Mouse (Mus musculus) megakaryocyte, embryonic 14.5 days (primary cell): ENCODE measurements around the gene Traf4. TPM values are rescaled to one million over a fixed set of nuclear protein-coding genes. Genes with fewer than 3 reads are reported as not detected.
A peak's percentile ranks its signal among the peaks of the same experiment; 100 is the strongest.

ENCODE experiments used
- H3K27me3 ChIP-seq: replicated peaks from 2 replicates; pipeline ENCODE3; 2012; ENCODE audit warnings: inconsistent platforms
- H3K36me3 ChIP-seq: replicated peaks from 2 replicates; pipeline ENCODE3; 2012; ENCODE audit warnings: low read length, inconsistent platforms, mixed read lengths
- H3K4me1 ChIP-seq: 2 replicates; pipeline ENCODE4 v1.6.1; 2012; ENCODE audit warnings: inconsistent platforms
- H3K4me3 ChIP-seq: replicated peaks from 2 replicates; pipeline ENCODE3; 2012; ENCODE audit warnings: moderate library complexity, mild to moderate bottlenecking, inconsistent platforms
- H3K9me3 ChIP-seq: 2 replicates; pipeline ENCODE4 v1.6.1; 2012; ENCODE audit warnings: inconsistent platforms
- FLI1 ChIP-seq: IDR thresholded peaks from 2 replicates; pipeline ENCODE4 v1.6.1; 2012; ENCODE audit warnings: low read length, inconsistent platforms, mixed read lengths
- GATA1 ChIP-seq: IDR thresholded peaks from 3 replicates; pipeline ENCODE4 v1.6.1; 2012; ENCODE audit warnings: mixed read lengths, low read length, inconsistent platforms, borderline replicate concordance
- polyA plus RNA-seq: library from polyadenylated mRNA; stranded (reverse); fragments of >175 nt; gene quantifications from 2 replicates; pipeline ENCODE4 v1.2.3, GENCODE M21; 2012; ENCODE audit warnings: low replicate concordance; ENCODE audit not compliant: insufficient read depth

Traf4 gene
- polyA plus RNA-seq, 1 experiment = 6.3 TPM

GRCm38 (mm10) chr11:78176905-78177331 is 11.5 kb upstream of the Traf4 start:
- Histone ChIP-seq H3K4me1 (peaks cover 59% of the 10 kb centered on the region), H3K27me3 (no peaks in the 10 kb centered on the region), H3K4me3 (peak overlapping the region; percentile 98), H3K9me3 (no peaks in the 10 kb centered on the region), H3K36me3 (peaks cover 40% of the 10 kb centered on the region)
- TF ChIP-seq FLI1 (no peak), GATA1 (no peak)

GRCm38 (mm10) chr11:78176402-78176862 is 11.0 kb upstream of the Traf4 start, which contains the start of the genes Nek8 and Tlcd1:
Gene Nek8 (minus strand): TSS chr11:78176675.
Gene Tlcd1 (plus strand): TSS chr11:78176711.
- peak within 1 kb of the TSS; percentile 98 for H3K4me3 ChIP-seq
- no peaks in the 10 kb centered on the region for H3K27me3 ChIP-seq
- H3K9me3 ChIP-seq = no peaks in the 10 kb centered on the region
- H3K36me3 ChIP-seq = peaks cover 37% of the 10 kb centered on the region
- H3K4me1 ChIP-seq = peaks cover 56% of the 10 kb centered on the region
- no peak for TF ChIP-seq GATA1
- no peak; the same call in 1 of the 2 replicates for TF ChIP-seq FLI1

- Histone ChIP-seq H3K27me3 (no peaks in the 10 kb centered on the region), H3K4me3 (peak overlapping the region; percentile 98), H3K4me1 (peaks cover 51% of the 10 kb centered on the region), H3K9me3 (no peaks in the 10 kb centered on the region), H3K36me3 (peaks cover 36% of the 10 kb centered on the region)
- no peak for TF ChIP-seq GATA1
- TF ChIP-seq FLI1 = no peak
These were observed 10.5 kb upstream of the Traf4 start for GRCm38 (mm10) chr11:78175771-78176401.

GRCm38 (mm10) chr11:78174506-78174905 is 9.1 kb upstream of the Traf4 start:
- Histone ChIP-seq H3K4me3 (no peak overlapping the region), H3K9me3 (no peaks in the 10 kb centered on the region), H3K36me3 (peaks cover 27% of the 10 kb centered on the region), H3K4me1 (peaks cover 41% of the 10 kb centered on the region), H3K27me3 (no peaks in the 10 kb centered on the region)
- TF ChIP-seq FLI1 = no peak
- no peak for TF ChIP-seq GATA1

GRCm38 (mm10) chr11:78172748-78173383 is 7.5 kb upstream of the Traf4 start:
- TF ChIP-seq GATA1 (no peak), FLI1 (no peak)
- Histone ChIP-seq H3K4me1 (peaks cover 35% of the 10 kb centered on the region), H3K27me3 (peaks cover 4% of the 10 kb centered on the region)

GRCm38 (mm10) chr11:78172034-78172747 is 6.8 kb upstream of the Traf4 start:
- Histone ChIP-seq H3K27me3 (peaks cover 10% of the 10 kb centered on the region), H3K4me1 (peaks cover 35% of the 10 kb centered on the region), H3K9me3 (no peaks in the 10 kb centered on the region), H3K36me3 (peaks cover 31% of the 10 kb centered on the region), H3K4me3 (no peak overlapping the region)
- TF ChIP-seq FLI1 = no peak
- no peak for TF ChIP-seq GATA1

More at GRCm38 (mm10) chr11:78172748-78173383, 7.5 kb upstream of the Traf4 start:
- H3K4me3 ChIP-seq = peak overlapping the region; percentile 6
- H3K9me3 ChIP-seq = no peaks in the 10 kb centered on the region
- H3K36me3 ChIP-seq = peaks cover 24% of the 10 kb centered on the region

GRCm38 (mm10) chr11:78171328-78171727 is 5.9 kb upstream of the Traf4 start:
- Histone ChIP-seq H3K4me3 (no peak overlapping the region), H3K4me1 (peaks cover 39% of the 10 kb centered on the region), H3K36me3 (peaks cover 32% of the 10 kb centered on the region), H3K9me3 (no peaks in the 10 kb centered on the region), H3K27me3 (peaks cover 12% of the 10 kb centered on the region)
- TF ChIP-seq GATA1 (no peak), FLI1 (no peak)

GRCm38 (mm10) chr11:78170306-78170705 is 4.9 kb upstream of the Traf4 start:
- H3K4me3 ChIP-seq = no peak overlapping the region
- no peak for TF ChIP-seq FLI1
- TF ChIP-seq GATA1 = no peak
- H3K27me3 ChIP-seq = peaks cover 12% of the 10 kb centered on the region
- H3K36me3 ChIP-seq = peaks cover 32% of the 10 kb centered on the region
- H3K9me3 ChIP-seq = no peaks in the 10 kb centered on the region
- H3K4me1 ChIP-seq = peaks cover 44% of the 10 kb centered on the region

- TF ChIP-seq FLI1 = no peak
- TF ChIP-seq GATA1 = no peak
- H3K36me3 ChIP-seq = peaks cover 32% of the 10 kb centered on the region
- no peaks in the 10 kb centered on the region for H3K9me3 ChIP-seq
- H3K27me3 ChIP-seq = peaks cover 27% of the 10 kb centered on the region
- peak overlapping the region; percentile 19 for H3K4me3 ChIP-seq
- H3K4me1 ChIP-seq = peaks cover 59% of the 10 kb centered on the region
These were observed 3.4 kb upstream of the Traf4 start for GRCm38 (mm10) chr11:78168541-78169468.
